Mouse (Mus musculus): Measurements from ENCODE around the gene Fam83d.

The Fam83d gene

GRCm38 (mm10) chr2:158745049-158745482 lies 22.8 kb upstream of the Fam83d start:
- peak; percentile 72 for DNase-seq (ENCODE audit: low spot score)

GRCm38 (mm10) chr2:158746164-158746563 lies 21.7 kb upstream of the Fam83d start:
- DNase-seq (ENCODE audit: low spot score), result no peak

GRCm38 (mm10) chr2:158749366-158749765 lies 18.5 kb upstream of the Fam83d start:
- DNase-seq (ENCODE audit: low spot score), result peak; percentile 85

- no peak for DNase-seq (ENCODE audit: low spot score)
Observed at GRCm38 (mm10) chr2:158760231-158760630, 7.7 kb upstream of the Fam83d start.

- DNase-seq (ENCODE audit: low spot score), result no peak
Observed at GRCm38 (mm10) chr2:158762339-158762738, 5.6 kb upstream of the Fam83d start.

GRCm38 (mm10) chr2:158768350-158768749 lies 457 bp downstream of the Fam83d start:
- no peak for DNase-seq (ENCODE audit: low spot score)

GRCm38 (mm10) chr2:158768771-158769170 lies 878 bp downstream of the Fam83d start:
- DNase-seq (ENCODE audit: low spot score), result no peak

GRCm38 (mm10) chr2:158770126-158770757 lies 2.3 kb downstream of the Fam83d start:
- DNase-seq (ENCODE audit: low spot score), result no peak

GRCm38 (mm10) chr2:158771066-158771763 lies 3.3 kb downstream of the Fam83d start:
- DNase-seq (ENCODE audit: low spot score), result no peak

GRCm38 (mm10) chr2:158772808-158773207 lies 4.9 kb downstream of the Fam83d start:
- DNase-seq (ENCODE audit: low spot score), result no peak

GRCm38 (mm10) chr2:158774886-158775285 lies 7.0 kb downstream of the Fam83d start:
- DNase-seq (ENCODE audit: low spot score), result no peak

GRCm38 (mm10) chr2:158776716-158777115 lies 8.8 kb downstream of the Fam83d start:
- no peak for DNase-seq (ENCODE audit: low spot score)

GRCm38 (mm10) chr2:158777490-158777889 lies 9.6 kb downstream of the Fam83d start:
- DNase-seq (ENCODE audit: low spot score), result no peak

GRCm38 (mm10) chr2:158778349-158778748 lies 10.5 kb downstream of the Fam83d start:
- no peak for DNase-seq (ENCODE audit: low spot score)

GRCm38 (mm10) chr2:158781126-158781525 lies 13.2 kb downstream of the Fam83d start:
- no peak for DNase-seq (ENCODE audit: low spot score)

GRCm38 (mm10) chr2:158786927-158787795 lies 19.3 kb downstream of the Fam83d start:
- DNase-seq (ENCODE audit: low spot score), result no peak

GRCm38 (mm10) chr2:158794494-158795004 lies 26.7 kb downstream of the Fam83d start, which contains the start of gene Dhx35:
TSS of gene Dhx35 (plus strand) at chr2:158794807.
- peak; percentile 96 for DNase-seq (ENCODE audit: low spot score)

- DNase-seq (ENCODE audit: low spot score), result no peak
Observed at GRCm38 (mm10) chr2:158795043-158795442, 27.1 kb downstream of the Fam83d start.

- no peak for DNase-seq (ENCODE audit: low spot score)
Observed at GRCm38 (mm10) chr2:158795875-158796274, 28.0 kb downstream of the Fam83d start.

- DNase-seq (ENCODE audit: low spot score), result no peak
Observed at GRCm38 (mm10) chr2:158799328-158799727, 31.4 kb downstream of the Fam83d start.

GRCm38 (mm10) chr2:158800788-158801187 lies 32.9 kb downstream of the Fam83d start:
- DNase-seq (ENCODE audit: low spot score), result no peak

GRCm38 (mm10) chr2:158803575-158803974 lies 35.7 kb downstream of the Fam83d start:
- DNase-seq (ENCODE audit: low spot score), result no peak
